Mouse (Mus musculus) intestine, embryonic 16.5 days (tissue): Measurements from ENCODE around the gene Mical3. TPM values are rescaled to one million over a fixed set of nuclear protein-coding genes. Genes with fewer than 3 reads are reported as not detected.

Experiments used
- ATAC-seq: fragments of 200-750 bp; cut with Nextera tagmentation; 2 replicates; pipeline ENCODE4 v1.8.0; 2017; ENCODE audit warnings: moderate TSS enrichment, moderate library complexity
- H3K27ac ChIP-seq: fragments of 300-500 bp; sonication (generic); 2 replicates; pipeline ENCODE4 v1.5.1; 2014; ENCODE audit warnings: mild to moderate bottlenecking, low read length
- H3K27me3 ChIP-seq: fragments of 300-500 bp; sonication (generic); replicated peaks from 2 replicates; pipeline ENCODE4 v1.6.1; 2014; ENCODE audit warnings: low read length, control low read depth, mixed read lengths; ENCODE audit not compliant: control insufficient read depth, insufficient read depth
- H3K36me3 ChIP-seq: fragments of 300-500 bp; sonication (generic); 2 replicates; pipeline ENCODE4 v1.6.1; 2014; ENCODE audit warnings: low read length, control low read depth; ENCODE audit not compliant: control insufficient read depth, insufficient read depth
- H3K4me1 ChIP-seq: fragments of 300-500 bp; sonication (generic); 2 replicates; pipeline ENCODE4 v1.6.1; 2014; ENCODE audit warnings: low read length, control low read depth, mixed read lengths; ENCODE audit not compliant: control insufficient read depth, insufficient read depth
- H3K4me2 ChIP-seq: fragments of 300-500 bp; sonication (generic); 2 replicates; pipeline ENCODE4 v1.6.1; 2014; ENCODE audit warnings: low read depth, low read length, control low read depth
- H3K4me3 ChIP-seq: fragments of 300-500 bp; sonication (generic); 2 replicates; pipeline ENCODE4 v1.5.1; 2014; ENCODE audit warnings: mild to moderate bottlenecking, low read length
- H3K9ac ChIP-seq: fragments of 300-500 bp; sonication (generic); 2 replicates; pipeline ENCODE4 v1.6.1; 2014; ENCODE audit warnings: low read depth, low read length
- H3K9me3 ChIP-seq: fragments of 300-500 bp; sonication (generic); 2 replicates; pipeline ENCODE4 v1.6.1; 2016; ENCODE audit warnings: low read length, control low read depth; ENCODE audit not compliant: control insufficient read depth
- WGBS: fragments of 180-500 bp; shearing (Covaris S2); extraction: QIAGEN DNeasy Blood & Tissue Kit; methylation state at CpG from one replicate; pipeline ENCODE4 v1.1.7; 2014; 5-methylcytosine and 5-hydroxymethylcytosine counted together
- polyA plus RNA-seq: library from polyadenylated mRNA; unstranded; fragments of >200 nt; fragmentation: Nextera tagmentation; extraction: Ambion mirVana; gene quantifications from 2 replicates; pipeline ENCODE4 v1.2.1, GENCODE M21; 2015

Gene Mical3
- polyA plus RNA-seq, 1 experiment from 2014 or later: 5.5 TPM

GRCm38 (mm10) chr6:121167381-121167975 is 36.7 kb upstream of the Mical3 start:
- H3K4me2 ChIP-seq: no peak overlapping the region
- H3K9me3 ChIP-seq: no peaks in the 10 kb centered on the region
- no peak overlapping the region for H3K9ac ChIP-seq
- peaks cover 14% of the 10 kb centered on the region for H3K4me1 ChIP-seq
- H3K4me3 ChIP-seq: no peak overlapping the region
- H3K36me3 ChIP-seq: no peaks in the 10 kb centered on the region
- no peak overlapping the region for H3K27ac ChIP-seq
- H3K27me3 ChIP-seq: no peaks in the 10 kb centered on the region
- ATAC-seq: no peak
- WGBS: 73% methylated on average over 7 of the region's 7 CpGs

GRCm38 (mm10) chr6:121166098-121166552 is 35.3 kb upstream of the Mical3 start:
- peak; percentile 92 for ATAC-seq
- H3K27me3 ChIP-seq: no peaks in the 10 kb centered on the region
- no peaks in the 10 kb centered on the region for H3K9me3 ChIP-seq
- peak overlapping the region; percentile 32; the same call in 1 of the 2 replicates for H3K9ac ChIP-seq
- H3K4me3 ChIP-seq: no peak overlapping the region
- H3K4me2 ChIP-seq: peak overlapping the region; percentile 35
- H3K36me3 ChIP-seq: no peaks in the 10 kb centered on the region
- peaks cover 18% of the 10 kb centered on the region for H3K4me1 ChIP-seq
- peak overlapping the region; percentile 57 for H3K27ac ChIP-seq
- 21% methylated on average over 10 of the region's 10 CpGs for WGBS

GRCm38 (mm10) chr6:121162616-121163015 is 31.8 kb upstream of the Mical3 start:
- Histone ChIP-seq H3K4me2 (no peak overlapping the region), H3K36me3 (no peaks in the 10 kb centered on the region), H3K4me3 (no peak overlapping the region), H3K9me3 (no peaks in the 10 kb centered on the region), H3K9ac (no peak overlapping the region), H3K27me3 (no peaks in the 10 kb centered on the region), H3K27ac (no peak overlapping the region), H3K4me1 (peaks cover 28% of the 10 kb centered on the region)
- no peak for ATAC-seq
- WGBS: 54% methylated on average over 12 of the region's 12 CpGs

GRCm38 (mm10) chr6:121160126-121160525 is 29.3 kb upstream of the Mical3 start:
- Histone ChIP-seq H3K27me3 (no peaks in the 10 kb centered on the region), H3K4me3 (no peak overlapping the region), H3K9me3 (no peaks in the 10 kb centered on the region), H3K36me3 (no peaks in the 10 kb centered on the region), H3K27ac (no peak overlapping the region), H3K4me1 (peaks cover 23% of the 10 kb centered on the region), H3K9ac (no peak overlapping the region), H3K4me2 (no peak overlapping the region)
- WGBS: 44% methylated on average over 6 of the region's 6 CpGs
- ATAC-seq: peak; percentile 14; the same call in 1 of the 2 replicates

- peak; percentile 54 for ATAC-seq
- Histone ChIP-seq H3K9me3 (no peaks in the 10 kb centered on the region), H3K9ac (no peak overlapping the region), H3K4me2 (no peak overlapping the region), H3K4me3 (no peak overlapping the region), H3K36me3 (no peaks in the 10 kb centered on the region), H3K27me3 (no peaks in the 10 kb centered on the region), H3K4me1 (peaks cover 23% of the 10 kb centered on the region), H3K27ac (no peak overlapping the region)
- WGBS: 72% methylated on average over 5 of the region's 5 CpGs
These were observed 28.8 kb upstream of the Mical3 start for GRCm38 (mm10) chr6:121159616-121160015.

GRCm38 (mm10) chr6:121156030-121156429 is 25.2 kb upstream of the Mical3 start:
- H3K4me1 ChIP-seq: peaks cover 25% of the 10 kb centered on the region
- WGBS: 66% methylated on average over 2 of the region's 2 CpGs
- H3K9ac ChIP-seq: no peak overlapping the region
- no peaks in the 10 kb centered on the region for H3K36me3 ChIP-seq
- H3K27ac ChIP-seq: no peak overlapping the region
- ATAC-seq: 0 out of 2 replicates have a peak, but pooled peaks have one; percentile 25
- no peaks in the 10 kb centered on the region for H3K27me3 ChIP-seq
- H3K4me2 ChIP-seq: no peak overlapping the region
- H3K4me3 ChIP-seq: no peak overlapping the region
- H3K9me3 ChIP-seq: no peaks in the 10 kb centered on the region

- Histone ChIP-seq H3K9me3 (no peaks in the 10 kb centered on the region), H3K4me2 (no peak overlapping the region), H3K4me1 (peaks cover 18% of the 10 kb centered on the region), H3K27ac (no peak overlapping the region), H3K9ac (no peak overlapping the region), H3K4me3 (no peak overlapping the region), H3K27me3 (no peaks in the 10 kb centered on the region), H3K36me3 (no peaks in the 10 kb centered on the region)
- 84% methylated on average over 16 of the region's 16 CpGs for WGBS
- no peak for ATAC-seq
These were observed 23.9 kb upstream of the Mical3 start for GRCm38 (mm10) chr6:121154451-121155300.

- H3K9ac ChIP-seq: no peak overlapping the region
- H3K4me1 ChIP-seq: peaks cover 15% of the 10 kb centered on the region
- H3K36me3 ChIP-seq: no peaks in the 10 kb centered on the region
- H3K27me3 ChIP-seq: no peaks in the 10 kb centered on the region
- no peaks in the 10 kb centered on the region for H3K9me3 ChIP-seq
- WGBS: 71% methylated on average over 8 of the region's 8 CpGs
- H3K4me2 ChIP-seq: no peak overlapping the region
- ATAC-seq: no peak
- no peak overlapping the region for H3K27ac ChIP-seq
- no peak overlapping the region for H3K4me3 ChIP-seq
These were observed 22.4 kb upstream of the Mical3 start for GRCm38 (mm10) chr6:121153177-121153576.

- Histone ChIP-seq H3K9ac (no peak overlapping the region), H3K4me2 (no peak overlapping the region), H3K9me3 (no peaks in the 10 kb centered on the region), H3K4me1 (peaks cover 17% of the 10 kb centered on the region), H3K36me3 (no peaks in the 10 kb centered on the region), H3K27me3 (no peaks in the 10 kb centered on the region), H3K4me3 (no peak overlapping the region), H3K27ac (no peak overlapping the region)
- peak; percentile 77 for ATAC-seq
- WGBS: 46% methylated on average over 6 of the region's 6 CpGs
These were observed 20.9 kb upstream of the Mical3 start for GRCm38 (mm10) chr6:121151732-121152131.
